Mouse (Mus musculus) ES-Bruce4 (cell line): ENCODE results near the gene Nol7. TPM values are rescaled to one million over a fixed set of nuclear protein-coding genes. Genes with fewer than 3 reads are reported as not detected.
A peak's percentile ranks its signal among the peaks of the same experiment; 100 is the strongest.

ENCODE experiments used
- H3K27ac ChIP-seq: 2 replicates; pipeline ENCODE4 v1.5.1; 2012; ENCODE audit warnings: low read length, inconsistent platforms; ENCODE audit not compliant: insufficient read depth
- H3K27me3 ChIP-seq: 2 replicates; pipeline ENCODE4 v1.6.1; 2012; ENCODE audit warnings: mild to moderate bottlenecking, low read length, inconsistent platforms; ENCODE audit not compliant: control insufficient read depth, poor library complexity, insufficient read depth, severe bottlenecking
- H3K36me3 ChIP-seq: 2 replicates; pipeline ENCODE4 v1.6.1; 2012; ENCODE audit warnings: inconsistent platforms, mild to moderate bottlenecking, low read length, moderate library complexity; ENCODE audit not compliant: control insufficient read depth, poor library complexity, insufficient read depth, severe bottlenecking
- H3K4me1 ChIP-seq: one replicate; pipeline ENCODE4 v1.8.1; 2011; ENCODE audit warnings: low read length; ENCODE audit not compliant: control insufficient read depth, insufficient read depth
- H3K4me3 ChIP-seq: 2 replicates; pipeline ENCODE4 v1.5.1; 2011; ENCODE audit warnings: low read depth, mild to moderate bottlenecking, low read length
- H3K9ac ChIP-seq: 2 replicates; pipeline ENCODE4 v1.6.1; 2012; ENCODE audit warnings: low read depth, mild to moderate bottlenecking, inconsistent platforms; ENCODE audit not compliant: poor library complexity, severe bottlenecking
- H3K9me3 ChIP-seq: replicated peaks from 2 replicates; pipeline ENCODE4 v1.6.1; 2012; ENCODE audit warnings: mild to moderate bottlenecking, low read length, inconsistent platforms; ENCODE audit not compliant: control insufficient read depth, poor library complexity, insufficient read depth, severe bottlenecking
- CTCF ChIP-seq: IDR thresholded peaks from one replicate; pipeline ENCODE4 v1.8.1; 2011; ENCODE audit warnings: low read depth, low read length
- EP300 ChIP-seq: IDR thresholded peaks from 2 replicates; pipeline ENCODE4 v1.6.1; 2011; ENCODE audit warnings: low read depth, low read length; ENCODE audit not compliant: insufficient read depth
- POLR2A ChIP-seq: IDR thresholded peaks from one replicate; pipeline ENCODE4 v1.8.1; 2011; ENCODE audit warnings: low read length; ENCODE audit not compliant: insufficient read depth
- polyA plus RNA-seq: library from polyadenylated mRNA; stranded (reverse); fragments of >200 nt; gene quantifications from 2 replicates; pipeline ENCODE4 v1.2.4, GENCODE M21; 2011; ENCODE audit warnings: low read depth; ENCODE audit not compliant: missing spikeins, insufficient read depth, insufficient read length

The Nol7 gene
- polyA plus RNA-seq, 1 experiment, result 148 TPM

DNA sequence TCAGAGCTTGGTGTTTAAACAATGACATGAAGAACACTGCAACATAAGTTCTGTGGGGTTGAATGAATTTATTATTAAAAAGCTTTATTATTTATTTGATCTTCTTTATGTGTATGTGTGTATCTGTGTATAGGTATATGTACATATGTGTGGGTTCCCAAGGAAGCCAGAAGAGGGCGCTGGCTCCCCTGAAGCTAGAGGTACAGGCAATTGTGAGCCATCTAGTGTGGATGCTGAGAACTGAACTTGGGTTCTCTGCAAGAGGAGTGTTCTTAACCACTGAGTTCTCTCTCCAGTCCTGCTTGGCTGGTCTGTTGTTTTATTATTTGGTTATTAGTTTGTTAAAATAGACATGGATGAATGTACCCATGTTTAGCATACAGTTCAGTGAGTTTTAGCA is 25.3 kb upstream of the Nol7 start:
- Histone ChIP-seq H3K9ac (no peak overlapping the region), H3K27me3 (no peaks in the 10 kb centered on the region), H3K4me3 (no peak overlapping the region), H3K9me3 (no peaks in the 10 kb centered on the region; the same call in none of the 2 replicates), H3K27ac (no peak overlapping the region), H3K4me1 (peaks cover 2% of the 10 kb centered on the region), H3K36me3 (peaks cover 5% of the 10 kb centered on the region; the same call in 1 of the 2 replicates)
- TF ChIP-seq POLR2A, result no peak
- no peak for TF ChIP-seq CTCF
- no peak for TF ChIP-seq EP300

DNA sequence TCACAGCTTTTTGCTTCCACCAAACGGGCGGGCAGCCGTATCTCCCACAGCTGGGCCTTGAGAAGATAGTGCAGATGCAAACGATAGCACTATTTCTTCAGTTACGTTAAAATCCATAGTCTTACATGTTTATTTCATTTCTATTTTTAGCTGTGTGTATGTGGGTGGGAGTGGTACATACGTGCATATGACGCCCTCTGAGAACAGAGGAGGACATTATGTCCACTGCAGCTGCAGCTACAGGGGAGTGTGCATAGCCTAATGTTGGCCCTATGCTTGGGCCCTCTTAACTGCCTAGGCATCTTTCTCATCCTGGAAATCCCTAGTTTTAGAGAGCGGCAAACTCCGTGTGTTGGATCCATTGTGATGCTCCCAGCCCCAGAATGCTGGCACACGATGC is 24.0 kb upstream of the Nol7 start:
- Histone ChIP-seq H3K4me1 (peaks cover 2% of the 10 kb centered on the region), H3K9me3 (no peaks in the 10 kb centered on the region; the same call in none of the 2 replicates), H3K36me3 (peaks cover 5% of the 10 kb centered on the region; the same call in 1 of the 2 replicates), H3K27ac (no peak overlapping the region), H3K27me3 (no peaks in the 10 kb centered on the region), H3K9ac (no peak overlapping the region), H3K4me3 (no peak overlapping the region)
- TF ChIP-seq POLR2A, result no peak
- no peak for TF ChIP-seq EP300
- no peak for TF ChIP-seq CTCF

DNA sequence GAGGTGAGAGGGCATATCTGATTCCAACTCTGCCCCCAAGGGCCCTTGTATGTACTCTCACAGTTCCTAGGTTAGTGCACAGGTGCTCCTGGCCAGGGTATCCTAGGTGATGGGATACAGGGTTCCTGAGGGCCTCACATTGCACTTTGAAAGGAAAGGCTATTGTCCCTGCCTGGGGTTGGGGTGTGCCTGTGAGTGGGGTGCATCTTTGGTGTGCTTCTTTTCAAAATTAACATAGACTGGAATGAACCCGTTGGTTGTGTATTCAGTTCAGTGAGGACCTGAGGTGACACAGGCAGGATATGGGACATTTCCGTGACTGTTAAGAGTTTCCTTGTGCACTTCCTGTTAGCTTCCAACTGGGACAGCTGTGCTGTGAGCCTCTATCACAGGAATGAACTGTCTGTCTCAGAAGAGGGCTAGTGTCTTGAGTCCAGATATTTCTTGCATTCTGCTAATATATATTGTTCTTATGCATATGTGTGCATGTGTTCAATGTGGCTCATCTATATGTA is 23.2 kb upstream of the Nol7 start:
- H3K36me3 ChIP-seq, result peaks cover 5% of the 10 kb centered on the region; the same call in 1 of the 2 replicates
- H3K9me3 ChIP-seq, result no peaks in the 10 kb centered on the region; the same call in none of the 2 replicates
- peaks cover 2% of the 10 kb centered on the region for H3K4me1 ChIP-seq
- H3K9ac ChIP-seq, result no peak overlapping the region
- no peak overlapping the region for H3K4me3 ChIP-seq
- no peak overlapping the region for H3K27ac ChIP-seq
- TF ChIP-seq CTCF, result no peak
- no peak for TF ChIP-seq EP300
- TF ChIP-seq POLR2A, result no peak
- H3K27me3 ChIP-seq, result no peaks in the 10 kb centered on the region

DNA sequence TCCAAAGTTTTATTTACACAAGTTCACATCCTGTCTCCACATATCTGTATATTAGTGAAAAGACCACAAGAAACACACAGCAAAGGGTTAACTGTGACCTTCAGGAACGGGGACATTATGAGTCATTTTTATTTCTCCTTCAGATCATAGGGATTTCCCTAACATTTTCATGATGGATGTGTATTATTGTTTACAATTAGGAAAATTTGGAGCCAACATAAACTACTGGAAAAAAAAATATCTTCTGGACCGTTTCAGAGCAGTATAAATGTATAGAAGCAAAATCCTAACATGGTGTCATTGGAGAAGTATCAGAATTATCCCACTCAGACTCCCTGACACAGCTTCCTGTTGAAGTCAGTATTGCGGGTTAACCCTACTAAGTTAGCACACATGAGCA is 18.2 kb upstream of the Nol7 start:
- H3K27ac ChIP-seq, result no peak overlapping the region
- no peak overlapping the region for H3K9ac ChIP-seq
- H3K4me1 ChIP-seq, result no peaks in the 10 kb centered on the region
- H3K27me3 ChIP-seq, result no peaks in the 10 kb centered on the region
- no peaks in the 10 kb centered on the region for H3K36me3 ChIP-seq
- H3K9me3 ChIP-seq, result 0 out of 2 replicates have a peak, but pooled peaks cover 4% of the 10 kb centered on the region
- no peak overlapping the region for H3K4me3 ChIP-seq
- no peak for TF ChIP-seq POLR2A
- no peak for TF ChIP-seq CTCF
- TF ChIP-seq EP300, result no peak

DNA sequence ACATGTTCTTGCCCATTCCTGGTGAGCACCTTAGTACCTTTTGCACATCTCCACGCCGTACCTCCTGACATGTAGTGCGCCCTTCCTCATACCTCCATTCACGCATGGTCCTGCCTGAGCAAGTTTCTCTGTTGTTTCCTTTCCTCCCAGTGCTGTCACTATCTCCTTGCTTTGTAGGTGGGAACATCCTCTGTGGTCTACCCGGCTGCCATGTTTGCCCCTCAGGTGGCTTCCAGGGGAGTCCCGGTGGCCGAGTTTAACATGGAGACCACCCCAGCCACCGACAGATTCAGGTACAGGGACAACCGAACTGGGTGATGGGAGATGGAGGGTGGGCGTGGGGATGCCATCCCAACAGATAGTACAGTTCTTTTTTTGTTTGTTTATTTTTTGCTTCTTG is 12.9 kb upstream of the Nol7 start:
- Histone ChIP-seq H3K27me3 (no peaks in the 10 kb centered on the region), H3K36me3 (no peaks in the 10 kb centered on the region; the same call in 1 of the 2 replicates), H3K9ac (no peak overlapping the region), H3K27ac (no peak overlapping the region), H3K9me3 (peaks cover 16% of the 10 kb centered on the region), H3K4me1 (no peaks in the 10 kb centered on the region), H3K4me3 (no peak overlapping the region)
- TF ChIP-seq EP300 (no peak), CTCF (no peak), POLR2A (no peak)

DNA sequence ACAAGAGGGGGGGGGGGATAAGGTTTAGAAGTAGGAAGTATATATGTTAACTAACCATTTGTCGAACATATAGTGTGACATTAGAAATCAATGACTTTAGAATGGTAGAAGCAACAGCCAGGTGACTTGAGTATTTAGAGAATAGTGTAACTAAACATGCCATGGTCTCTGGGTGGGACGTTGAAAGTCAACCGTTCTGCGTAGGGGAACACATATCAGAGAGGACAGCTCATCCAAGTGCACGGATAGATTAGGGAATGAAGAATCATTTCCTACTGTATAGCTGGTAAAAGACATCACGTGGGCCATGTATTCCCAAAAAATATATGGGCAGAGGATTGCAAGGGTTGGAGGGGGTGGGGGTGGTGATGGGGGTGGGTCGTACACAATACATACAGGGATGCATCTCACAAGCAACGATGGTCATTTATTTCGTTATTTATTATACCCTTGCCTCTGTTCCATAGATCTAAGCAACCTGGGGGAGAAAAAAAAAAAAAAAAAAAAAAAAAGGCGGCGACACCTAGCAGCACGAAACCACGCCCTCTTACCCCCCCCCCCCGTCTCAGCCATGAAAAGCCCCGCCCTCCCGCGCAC is 392 bp upstream of the Nol7 start:
- H3K36me3 ChIP-seq, result peaks cover 24% of the 10 kb centered on the region
- no peaks in the 10 kb centered on the region for H3K4me1 ChIP-seq
- peaks cover 15% of the 10 kb centered on the region for H3K9me3 ChIP-seq
- no peak overlapping the region for H3K4me3 ChIP-seq
- no peak overlapping the region for H3K27ac ChIP-seq
- no peaks in the 10 kb centered on the region for H3K27me3 ChIP-seq
- no peak for TF ChIP-seq POLR2A
- H3K9ac ChIP-seq, result peak overlapping the region; percentile 69
